Mouse (Mus musculus): ENCODE measurements around the gene Pcca. TPM values are rescaled to one million over a fixed set of nuclear protein-coding genes. Genes with fewer than 3 reads are reported as not detected.
A peak's percentile ranks its signal among the peaks of the same experiment; 100 is the strongest.

The Pcca gene
- polyA plus RNA-seq, 1 experiment from 2014 or later, result 32.2 TPM

- no peak overlapping the region for H3K27ac ChIP-seq (replicated peaks)
- no peaks in the 10 kb centered on the region for H3K9me3 ChIP-seq
- no peaks in the 10 kb centered on the region for H3K36me3 ChIP-seq
- H3K9ac ChIP-seq (replicated peaks), result no peak overlapping the region
- H3K4me1 ChIP-seq, result peaks cover 16% of the 10 kb centered on the region
- ATAC-seq (ENCODE audit: low FRiP score, low read depth), result no peak
- H3K27me3 ChIP-seq, result peaks cover 5% of the 10 kb centered on the region; the same call in 1 of the 2 replicates
- H3K4me2 ChIP-seq (replicated peaks), result no peak overlapping the region
- H3K4me3 ChIP-seq, result no peak overlapping the region
- 90% methylated on average over 8 of the region's 8 CpGs for WGBS
Measured at GRCm38 (mm10) chr14:122719496-122720080, 185.5 kb downstream of the Pcca start.

GRCm38 (mm10) chr14:122720989-122721388 lies 186.9 kb downstream of the Pcca start:
- Histone ChIP-seq H3K36me3 (no peaks in the 10 kb centered on the region), H3K4me1 (peaks cover 16% of the 10 kb centered on the region), H3K27ac (replicated peaks) (no peak overlapping the region), H3K4me3 (no peak overlapping the region), H3K9me3 (no peaks in the 10 kb centered on the region), H3K9ac (replicated peaks) (no peak overlapping the region), H3K4me2 (replicated peaks) (no peak overlapping the region), H3K27me3 (peaks cover 5% of the 10 kb centered on the region; the same call in 1 of the 2 replicates)
- 11% methylated on average over 3 of the region's 3 CpGs for WGBS
- peak; percentile 92 for ATAC-seq (ENCODE audit: low FRiP score, low read depth)

GRCm38 (mm10) chr14:122721750-122722149 lies 187.6 kb downstream of the Pcca start:
- Histone ChIP-seq H3K9me3 (no peaks in the 10 kb centered on the region), H3K27ac (replicated peaks) (no peak overlapping the region), H3K27me3 (peaks cover 5% of the 10 kb centered on the region; the same call in 1 of the 2 replicates), H3K4me2 (replicated peaks) (no peak overlapping the region), H3K4me1 (peaks cover 16% of the 10 kb centered on the region), H3K36me3 (no peaks in the 10 kb centered on the region), H3K9ac (replicated peaks) (no peak overlapping the region), H3K4me3 (no peak overlapping the region)
- ATAC-seq (ENCODE audit: low FRiP score, low read depth), result no peak
- WGBS, result 30% methylated on average over 4 of the region's 4 CpGs

GRCm38 (mm10) chr14:122726456-122726855 lies 192.3 kb downstream of the Pcca start:
- H3K36me3 ChIP-seq, result no peaks in the 10 kb centered on the region
- no peak overlapping the region for H3K4me3 ChIP-seq
- H3K27ac ChIP-seq (replicated peaks), result no peak overlapping the region
- ATAC-seq (ENCODE audit: low FRiP score, low read depth), result no peak
- no peaks in the 10 kb centered on the region for H3K9me3 ChIP-seq
- WGBS, result 76% methylated on average over 1 of the region's 1 CpGs
- no peak overlapping the region for H3K4me2 ChIP-seq (replicated peaks)
- H3K9ac ChIP-seq (replicated peaks), result no peak overlapping the region
- H3K27me3 ChIP-seq, result peaks cover 5% of the 10 kb centered on the region; the same call in 1 of the 2 replicates
- peaks cover 3% of the 10 kb centered on the region; the same call in 1 of the 2 replicates for H3K4me1 ChIP-seq

- no peak; the same call in 1 of the 2 replicates for ATAC-seq (ENCODE audit: low FRiP score, low read depth)
- Histone ChIP-seq H3K4me2 (replicated peaks) (no peak overlapping the region), H3K4me3 (no peak overlapping the region), H3K9ac (replicated peaks) (no peak overlapping the region), H3K36me3 (no peaks in the 10 kb centered on the region), H3K27ac (replicated peaks) (no peak overlapping the region), H3K9me3 (no peaks in the 10 kb centered on the region), H3K4me1 (no peaks in the 10 kb centered on the region), H3K27me3 (no peaks in the 10 kb centered on the region)
- WGBS, result 54% methylated on average over 4 of the region's 4 CpGs
Measured at GRCm38 (mm10) chr14:122729431-122730073, 195.4 kb downstream of the Pcca start.

- Histone ChIP-seq H3K4me3 (no peak overlapping the region), H3K4me2 (replicated peaks) (no peak overlapping the region), H3K27me3 (no peaks in the 10 kb centered on the region), H3K9me3 (no peaks in the 10 kb centered on the region), H3K27ac (replicated peaks) (no peak overlapping the region), H3K9ac (replicated peaks) (no peak overlapping the region), H3K4me1 (no peaks in the 10 kb centered on the region), H3K36me3 (no peaks in the 10 kb centered on the region)
- 85% methylated on average over 4 of the region's 4 CpGs for WGBS
- no peak for ATAC-seq (ENCODE audit: low FRiP score, low read depth)
Measured at GRCm38 (mm10) chr14:122730921-122731551, 196.9 kb downstream of the Pcca start.

- no peaks in the 10 kb centered on the region for H3K4me1 ChIP-seq
- H3K9me3 ChIP-seq, result no peaks in the 10 kb centered on the region
- H3K4me2 ChIP-seq (replicated peaks), result no peak overlapping the region
- H3K9ac ChIP-seq (replicated peaks), result no peak overlapping the region
- H3K27ac ChIP-seq (replicated peaks), result no peak overlapping the region
- H3K4me3 ChIP-seq, result no peak overlapping the region
- ATAC-seq (ENCODE audit: low FRiP score, low read depth), result no peak
- no peaks in the 10 kb centered on the region for H3K36me3 ChIP-seq
- no peaks in the 10 kb centered on the region for H3K27me3 ChIP-seq
Measured at GRCm38 (mm10) chr14:122736806-122737205, 202.7 kb downstream of the Pcca start.

- no peaks in the 10 kb centered on the region for H3K9me3 ChIP-seq
- no peak overlapping the region for H3K4me3 ChIP-seq
- no peak overlapping the region for H3K9ac ChIP-seq (replicated peaks)
- H3K27me3 ChIP-seq, result no peaks in the 10 kb centered on the region
- no peak for ATAC-seq (ENCODE audit: low FRiP score, low read depth)
- H3K4me1 ChIP-seq, result peaks cover 3% of the 10 kb centered on the region; the same call in 1 of the 2 replicates
- H3K27ac ChIP-seq (replicated peaks), result no peak overlapping the region
- no peaks in the 10 kb centered on the region for H3K36me3 ChIP-seq
- no peak overlapping the region for H3K4me2 ChIP-seq (replicated peaks)
- WGBS, result 66% methylated on average over 3 of the region's 3 CpGs
Measured at GRCm38 (mm10) chr14:122747860-122748842, 214.0 kb downstream of the Pcca start.

- no peak for ATAC-seq (ENCODE audit: low FRiP score, low read depth)
- Histone ChIP-seq H3K9me3 (no peaks in the 10 kb centered on the region), H3K4me1 (peaks cover 9% of the 10 kb centered on the region; the same call in 1 of the 2 replicates), H3K9ac (replicated peaks) (no peak overlapping the region), H3K4me2 (replicated peaks) (no peak overlapping the region), H3K27ac (replicated peaks) (no peak overlapping the region), H3K4me3 (no peak overlapping the region), H3K27me3 (no peaks in the 10 kb centered on the region), H3K36me3 (no peaks in the 10 kb centered on the region)
- WGBS, result 93% methylated on average over 1 of the region's 1 CpGs
Measured at GRCm38 (mm10) chr14:122751552-122751951, 217.4 kb downstream of the Pcca start.

- Histone ChIP-seq H3K4me3 (no peak overlapping the region), H3K27ac (replicated peaks) (no peak overlapping the region), H3K4me2 (replicated peaks) (no peak overlapping the region), H3K4me1 (peaks cover 9% of the 10 kb centered on the region; the same call in 1 of the 2 replicates), H3K9ac (replicated peaks) (no peak overlapping the region), H3K36me3 (no peaks in the 10 kb centered on the region), H3K9me3 (no peaks in the 10 kb centered on the region), H3K27me3 (no peaks in the 10 kb centered on the region)
- no peak for ATAC-seq (ENCODE audit: low FRiP score, low read depth)
- 22% methylated on average over 2 of the region's 2 CpGs for WGBS
Measured at GRCm38 (mm10) chr14:122753278-122753677, 219.2 kb downstream of the Pcca start.

- H3K9me3 ChIP-seq, result no peaks in the 10 kb centered on the region
- no peak for ATAC-seq (ENCODE audit: low FRiP score, low read depth)
- 94% methylated on average over 3 of the region's 3 CpGs for WGBS
Measured at GRCm38 (mm10) chr14:122754311-122754710, 220.2 kb downstream of the Pcca start.

More at GRCm38 (mm10) chr14:122754311-122754710, 220.2 kb downstream of the Pcca start:
- Histone ChIP-seq H3K4me1 (0 out of 2 replicates have a peak, but pooled peaks cover 6% of the 10 kb centered on the region), H3K27ac (replicated peaks) (no peak overlapping the region), H3K36me3 (no peaks in the 10 kb centered on the region), H3K27me3 (no peaks in the 10 kb centered on the region), H3K9ac (replicated peaks) (no peak overlapping the region), H3K4me3 (no peak overlapping the region), H3K4me2 (replicated peaks) (no peak overlapping the region)
